Mouse (Mus musculus) thymus, adult 2 months (tissue): Measurements from ENCODE around the gene Sept8.

Experiments used
- CTCF ChIP-seq: fragments of 200-500 bp; IDR thresholded peaks from 2 replicates; pipeline ENCODE4 v1.5.1; 2012; ENCODE audit warnings: mild to moderate bottlenecking, control low read depth, low read length, moderate library complexity, borderline replicate concordance; ENCODE audit not compliant: control insufficient read depth, poor library complexity, insufficient read depth; ENCODE audit errors: extremely low read depth
- POLR2A ChIP-seq: fragments of 200-500 bp; IDR thresholded peaks from 2 replicates; pipeline ENCODE4 v1.6.1; 2012; ENCODE audit warnings: mild to moderate bottlenecking, low read length, control low read depth, moderate library complexity; ENCODE audit not compliant: control insufficient read depth, poor library complexity, insufficient read depth; ENCODE audit errors: extremely low read depth

DNA sequence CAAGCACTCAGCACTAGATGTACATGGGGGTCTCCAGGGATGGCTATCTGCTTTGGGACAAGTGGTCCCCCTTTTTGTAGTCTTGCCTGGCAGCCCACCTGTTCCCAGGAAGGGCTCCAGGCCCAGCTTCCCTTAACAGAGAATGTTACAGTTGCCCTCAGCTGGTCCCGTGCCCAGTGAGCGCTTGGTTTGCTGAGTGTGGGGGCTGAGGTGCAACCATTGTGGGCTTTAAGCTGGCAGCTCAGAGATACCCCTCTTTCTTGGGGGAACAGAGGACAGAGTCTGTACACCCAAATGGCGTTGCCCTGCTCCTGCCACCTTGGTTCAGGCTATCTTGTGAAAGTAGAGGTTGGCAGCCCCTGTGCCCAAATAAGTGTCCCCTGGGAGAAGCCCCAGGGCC, 21.3 kb downstream of the Sept8 start:
- TF ChIP-seq POLR2A (no peak), CTCF (no peak)
